ENCODE assay signal across 12 mouse cellular contexts in the genomic region with DNA sequence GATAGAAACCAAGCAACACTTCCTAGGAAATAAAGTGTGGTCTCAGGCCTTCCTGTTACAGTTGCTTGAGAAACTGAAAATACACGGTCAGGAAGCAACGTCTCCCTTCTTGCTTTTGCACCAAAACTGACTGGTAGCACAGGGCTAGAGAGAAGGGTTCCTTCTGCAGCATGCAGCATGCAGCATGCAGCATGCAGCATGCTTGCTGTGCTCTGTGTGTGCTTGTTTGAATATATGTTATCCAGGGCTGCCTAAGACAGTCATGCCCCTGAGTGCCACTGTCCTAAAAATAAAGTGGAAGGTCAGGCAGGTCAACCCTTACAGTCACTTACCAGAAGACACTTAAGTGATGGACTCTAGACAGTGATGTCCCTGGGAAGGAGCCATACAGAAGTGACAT. TPM values are rescaled to one million over a fixed set of nuclear protein-coding genes. Genes with fewer than 3 reads are reported as not detected.
A peak's percentile ranks its signal among the peaks of the same experiment; 100 is the strongest.
DNase-seq lines count a peak whose midpoint lies in the region; ATAC-seq and TF ChIP-seq lines count a peak whose summit lies in the region.
"Had no signal": no experiment of that assay in that cellular context is flagged by ENCODE, and none has a peak within 500 bp of the region (broad histone marks: within the 10 kb centered on the region; RNA-seq: fewer than 3 reads in every experiment).

No protein-coding gene starts in this region.

- no peaks in the 10 kb centered on the region for H3K36me3 ChIP-seq in limb, embryonic 12.5 days
- H3K36me3 ChIP-seq in limb, embryonic 10.5 days = no peaks in the 10 kb centered on the region
- no peaks in the 10 kb centered on the region; the same call in 1 of the 2 replicates for H3K36me3 ChIP-seq in erythroblast, embryonic 14.5 days (ENCODE audit: control insufficient read depth)
- no peaks in the 10 kb centered on the region for H3K36me3 ChIP-seq in liver, postnatal 0 days (replicated peaks; ENCODE audit: insufficient read depth, low read length)
- no peaks in the 10 kb centered on the region for H3K36me3 ChIP-seq in lung, postnatal 0 days (ENCODE audit: insufficient read depth, low read length)
- H3K36me3 ChIP-seq: embryonic facial prominence, embryonic 13.5 days; neural tube, embryonic 12.5 days had no signal

- no peak overlapping the region for H3K4me2 ChIP-seq in limb, embryonic 12.5 days
- H3K4me2 ChIP-seq in liver, postnatal 0 days (ENCODE audit: low read depth, low read length) = peak overlapping the region; percentile 63
- H3K4me2 ChIP-seq in lung, postnatal 0 days (replicated peaks; ENCODE audit: low read depth, low read length) = no peak overlapping the region
- H3K4me2 ChIP-seq: embryonic facial prominence, embryonic 13.5 days; neural tube, embryonic 12.5 days had no signal

- no peaks in the 10 kb centered on the region for H3K4me1 ChIP-seq in limb, embryonic 12.5 days (replicated peaks)
- no peaks in the 10 kb centered on the region for H3K4me1 ChIP-seq in limb, embryonic 10.5 days
- H3K4me1 ChIP-seq in erythroblast, embryonic 14.5 days (ENCODE audit: control insufficient read depth) = peaks cover 57% of the 10 kb centered on the region
- peaks cover 40% of the 10 kb centered on the region for H3K4me1 ChIP-seq in liver, postnatal 0 days (ENCODE audit: insufficient read depth)
- H3K4me1 ChIP-seq in lung, postnatal 0 days (ENCODE audit: insufficient read depth, low read depth, low read length) = no peaks in the 10 kb centered on the region
- H3K4me1 ChIP-seq: embryonic facial prominence, embryonic 13.5 days; neural tube, embryonic 12.5 days had no signal

- H3K9ac ChIP-seq in limb, embryonic 12.5 days (replicated peaks) = no peak overlapping the region
- H3K9ac ChIP-seq in liver, postnatal 0 days (replicated peaks) = peak overlapping the region; percentile 41
- no peak overlapping the region for H3K9ac ChIP-seq in lung, postnatal 0 days (replicated peaks; ENCODE audit: low read depth)
- H3K9ac ChIP-seq: embryonic facial prominence, embryonic 13.5 days; forebrain, postnatal 0 days; neural tube, embryonic 12.5 days had no signal

- no peaks in the 10 kb centered on the region for H3K9me3 ChIP-seq in limb, embryonic 12.5 days
- H3K9me3 ChIP-seq in limb, embryonic 10.5 days (replicated peaks) = no peaks in the 10 kb centered on the region
- no peaks in the 10 kb centered on the region for H3K9me3 ChIP-seq in erythroblast, embryonic 14.5 days (ENCODE audit: control insufficient read depth, low read length)
- H3K9me3 ChIP-seq in liver, postnatal 0 days (ENCODE audit: low read length) = no peaks in the 10 kb centered on the region
- no peaks in the 10 kb centered on the region for H3K9me3 ChIP-seq in lung, postnatal 0 days (ENCODE audit: low read length)
- H3K9me3 ChIP-seq: embryonic facial prominence, embryonic 13.5 days; neural tube, embryonic 12.5 days had no signal

- DNase-seq in limb, embryonic 10.5 days (ENCODE audit: low spot score) = no peak
- no peak for DNase-seq in liver, postnatal 0 days
- DNase-seq in lung, postnatal 0 days (ENCODE audit: low spot score) = no peak
- DNase-seq in left cerebral cortex, postnatal 36 days (ENCODE audit: low spot score in 2 of 2) = no peak
- DNase-seq: cerebellum, adult 9-10 months; forebrain, postnatal 0 days had no signal

- WGBS in limb, embryonic 12.5 days = 79% methylated on average over 2 of the region's 2 CpGs
- 81% methylated on average over 2 of the region's 2 CpGs for WGBS in limb, embryonic 10.5 days
- WGBS in liver, postnatal 0 days (ENCODE audit: insufficient replicate concordance) = 20% methylated on average over 2 of the region's 2 CpGs
- 34% methylated on average over 2 of the region's 2 CpGs for WGBS in lung, postnatal 0 days

- H3K27me3 ChIP-seq in limb, embryonic 12.5 days = no peaks in the 10 kb centered on the region
- H3K27me3 ChIP-seq in limb, embryonic 10.5 days (ENCODE audit: low read depth, poor library complexity, severe bottlenecking) = no peaks in the 10 kb centered on the region
- H3K27me3 ChIP-seq in erythroblast, embryonic 14.5 days (ENCODE audit: control insufficient read depth) = peaks cover 2% of the 10 kb centered on the region; the same call in 1 of the 2 replicates
- no peaks in the 10 kb centered on the region for H3K27me3 ChIP-seq in liver, postnatal 0 days (ENCODE audit: insufficient read depth, low read length)
- H3K27me3 ChIP-seq in lung, postnatal 0 days (replicated peaks; ENCODE audit: insufficient read depth, low read length) = no peaks in the 10 kb centered on the region
- H3K27me3 ChIP-seq: embryonic facial prominence, embryonic 13.5 days; neural tube, embryonic 12.5 days had no signal

- H3K4me3 ChIP-seq in limb, embryonic 12.5 days (replicated peaks) = no peak overlapping the region
- H3K4me3 ChIP-seq in limb, embryonic 10.5 days = no peak overlapping the region
- H3K4me3 ChIP-seq in erythroblast, embryonic 14.5 days (replicated peaks) = peak overlapping the region; percentile 32
- peak overlapping the region; percentile 20; the same call in 1 of the 2 replicates for H3K4me3 ChIP-seq in liver, postnatal 0 days (ENCODE audit: low read depth, low read length)
- no peak overlapping the region for H3K4me3 ChIP-seq in lung, postnatal 0 days (ENCODE audit: low read depth, low read length)
- H3K4me3 ChIP-seq: embryonic facial prominence, embryonic 13.5 days; neural tube, embryonic 12.5 days had no signal

- ATAC-seq in limb, embryonic 12.5 days (ENCODE audit: insufficient number of reproducible peaks, insufficient read depth, low FRiP score, low TSS enrichment, low read depth) = no peak
- peak; percentile 89 for ATAC-seq in CD4-positive, CD25-positive, alpha-beta regulatory T cell, adult 4 months
- peak; percentile 68 for ATAC-seq in liver, postnatal 0 days
- ATAC-seq in lung, postnatal 0 days = no peak
- no peak for ATAC-seq in frontal cortex, adult (ENCODE audit: low TSS enrichment)
- ATAC-seq: forebrain, postnatal 0 days had no signal

- peak overlapping the region; percentile 31; the same call in 1 of the 2 replicates for H3K27ac ChIP-seq in limb, embryonic 12.5 days
- H3K27ac ChIP-seq in limb, embryonic 10.5 days = no peak overlapping the region
- H3K27ac ChIP-seq in liver, postnatal 0 days (ENCODE audit: low read depth) = peak overlapping the region; percentile 95
- no peak overlapping the region for H3K27ac ChIP-seq in lung, postnatal 0 days (ENCODE audit: low read length)
- H3K27ac ChIP-seq: embryonic facial prominence, embryonic 13.5 days; neural tube, embryonic 12.5 days had no signal

- no peak for TF ChIP-seq CTCF in liver, postnatal 0 days (IDR thresholded peaks at IDR 0.05; ENCODE audit: low read depth)
- TF ChIP-seq CTCF in lung, postnatal 0 days (IDR thresholded peaks at IDR 0.05) = no peak

- intact Hi-C loops in left cerebral cortex, postnatal 36 days (cut with DNase I) = no loop called here

- no peak for TF ChIP-seq EP300 in liver, postnatal 0 days (IDR thresholded peaks at IDR 0.05; ENCODE audit: low read depth)
- no peak for TF ChIP-seq EP300 in lung, postnatal 0 days (IDR thresholded peaks at IDR 0.05)

RNA-seq across cellular contexts. Expression of a gene that starts 17.6 kb away (rescaled TPM):
- 36.0 and 45.3 TPM in 2 replicates for polyA plus RNA-seq in limb, embryonic 12.5 days (2016; fragmentation: Nextera tagmentation; extraction: Ambion mirVana)
- 25.6 and 30.3 TPM in 2 replicates for polyA plus RNA-seq in limb, embryonic 10.5 days (2016; fragmentation: Nextera tagmentation; extraction: Ambion mirVana)
- polyA plus RNA-seq in CD4-positive, CD25-positive, alpha-beta regulatory T cell, adult 4 months (2017; shearing (Covaris generic)) = 10 to 100 TPM; 24.8 to 31.1 TPM
- 0.18 and 0.69 TPM in 2 replicates for polyA plus RNA-seq in erythroblast, embryonic 14.5 days (2012)
- polyA plus RNA-seq in liver, postnatal 0 days (2015; fragmentation: Nextera tagmentation; extraction: Ambion mirVana) = 6.3 and 8.6 TPM in 2 replicates
- polyA plus RNA-seq in lung, postnatal 0 days (2015; fragmentation: Nextera tagmentation; extraction: Ambion mirVana) = 13.1 and 14.7 TPM in 2 replicates
- 10 to 100 TPM; 34.2 to 39.8 TPM for total RNA-seq in left cerebral cortex, postnatal 36 days (2021)

Comparison
In these comparisons a context has a peak if more than half of its experiments do, and no peak if none do; other contexts are left out.
1. H3K27ac ChIP-seq: peak in limb, embryonic 12.5 days (single experiment) and liver, postnatal 0 days (single experiment); none in limb, embryonic 10.5 days (single experiment) and lung, postnatal 0 days (single experiment).
2. ATAC-seq: peak in CD4-positive, CD25-positive, alpha-beta regulatory T cell, adult 4 months (single experiment) and liver, postnatal 0 days (single experiment); none in limb, embryonic 12.5 days (single experiment), lung, postnatal 0 days (single experiment) and frontal cortex, adult (single experiment).
3. H3K4me3 ChIP-seq: peak in erythroblast, embryonic 14.5 days (single experiment) and liver, postnatal 0 days (single experiment); none in limb, embryonic 12.5 days (single experiment), limb, embryonic 10.5 days (single experiment) and lung, postnatal 0 days (single experiment).